Mouse (Mus musculus): ENCODE data around the gene Hdgfl2. TPM values are rescaled to one million over a fixed set of nuclear protein-coding genes. Genes with fewer than 3 reads are reported as not detected.
A peak's percentile ranks its signal among the peaks of the same experiment; 100 is the strongest.
"Not testable (repeated sequence)": the region's sequence is repeated elsewhere in the genome, so short reads cannot be mapped to it uniquely, and the experiment has no call there.

Hdgfl2 gene
- polyA plus RNA-seq, 2 experiments = 26.0 to 29.5 TPM

DNA sequence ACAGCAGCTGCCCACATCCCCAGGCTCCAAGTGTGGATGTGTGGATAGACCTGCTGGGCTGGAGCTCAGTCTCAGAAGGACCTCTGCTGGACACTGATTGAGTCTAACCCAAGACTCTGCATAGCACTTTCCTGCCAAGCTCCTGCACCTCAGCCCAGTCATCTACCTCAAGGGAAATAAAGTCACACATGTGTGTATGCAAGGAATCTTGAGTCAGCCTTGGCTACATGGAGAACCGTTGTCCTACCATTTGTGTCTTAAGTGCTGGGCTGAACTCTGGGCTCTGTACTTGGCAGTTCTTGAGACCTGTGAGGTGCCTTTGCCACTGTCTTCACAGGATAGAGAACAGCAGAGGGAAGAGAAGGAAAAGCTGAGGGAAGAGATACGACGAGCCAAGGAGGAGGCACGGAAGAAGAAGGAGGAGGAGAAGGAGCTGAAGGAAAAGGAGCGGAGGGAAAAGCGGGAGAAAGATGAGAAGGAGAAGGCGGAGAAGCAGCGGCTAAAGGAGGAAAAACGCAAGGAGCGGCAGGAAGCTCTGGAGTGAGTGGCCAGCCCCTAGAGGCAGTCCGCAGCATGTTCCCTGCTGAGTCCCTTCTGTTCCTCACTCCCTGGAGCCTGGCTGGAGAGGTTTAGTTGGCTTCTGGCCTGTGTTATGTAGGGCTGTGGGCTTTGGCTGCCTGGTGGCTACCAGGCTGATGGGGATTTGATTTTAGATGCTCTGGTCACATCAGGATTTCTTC is 21.9 kb upstream of the Hdgfl2 start:
- DNase-seq (ENCODE audit: low read depth in 3 of 3, low spot score in 3 of 3) = no peak
- Histone ChIP-seq H3K4me3 (ENCODE audit: insufficient read depth in 1 of 2, low read depth in 2 of 2, low read length in 2 of 2) (no peak overlapping the region), H3K9me3 (ENCODE audit: control insufficient read depth, low read length) (no peaks in the 10 kb centered on the region), H3K4me2 (ENCODE audit: low read depth) (no peak overlapping the region), H3K27me3 (ENCODE audit: control insufficient read depth, insufficient read depth, low read length) (no peaks in the 10 kb centered on the region), H3K36me3 (replicated peaks; ENCODE audit: control insufficient read depth, insufficient read depth, low read depth) (peaks cover 75% of the 10 kb centered on the region), H3K9ac (replicated peaks) (no peak overlapping the region), H3K27ac (no peak overlapping the region), H3K4me1 (replicated peaks; ENCODE audit: control insufficient read depth in 2 of 2, insufficient read depth in 2 of 2, low read length in 1 of 2) (no peaks in the 10 kb centered on the region)
- TF ChIP-seq CTCF (IDR thresholded peaks at IDR 0.05; ENCODE audit: low read depth) (no peak), EP300 (IDR thresholded peaks at IDR 0.05; ENCODE audit: low read depth) (no peak)
- ATAC-seq (ENCODE audit: insufficient read depth) = no peak
- WGBS (ENCODE audit: insufficient replicate concordance) = 90% methylated on average over 11 of the region's 11 CpGs

DNA sequence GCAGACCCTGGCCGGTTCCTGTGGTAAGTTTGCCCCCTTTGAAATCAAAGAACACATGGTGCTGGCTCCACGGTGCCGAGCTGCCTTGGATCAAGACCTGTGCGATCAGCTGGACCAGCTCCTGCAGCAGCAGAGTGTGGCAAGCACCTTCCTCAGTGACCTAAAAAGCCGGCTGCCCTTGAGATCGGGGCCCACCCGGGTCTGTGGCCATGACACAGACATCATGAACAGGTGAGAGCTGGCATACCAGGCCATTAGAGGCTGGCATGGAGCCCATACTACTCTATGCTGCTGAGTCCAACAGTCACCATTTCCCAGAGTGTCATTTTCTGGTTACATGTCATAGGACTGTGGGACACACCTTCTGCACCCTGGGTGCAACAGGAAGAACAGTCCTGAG is 17.4 kb upstream of the Hdgfl2 start:
- ATAC-seq (ENCODE audit: insufficient read depth) = no peak
- Histone ChIP-seq H3K36me3 (replicated peaks; ENCODE audit: control insufficient read depth, insufficient read depth, low read depth) (peaks cover 99% of the 10 kb centered on the region), H3K4me2 (ENCODE audit: low read depth) (no peak overlapping the region), H3K9ac (replicated peaks) (no peak overlapping the region), H3K4me3 (ENCODE audit: insufficient read depth in 1 of 2, low read depth in 2 of 2, low read length in 2 of 2) (no peak overlapping the region), H3K27me3 (ENCODE audit: control insufficient read depth, insufficient read depth, low read length) (no peaks in the 10 kb centered on the region), H3K4me1 (replicated peaks; ENCODE audit: control insufficient read depth in 2 of 2, insufficient read depth in 2 of 2, low read length in 1 of 2) (no peaks in the 10 kb centered on the region), H3K27ac (no peak overlapping the region), H3K9me3 (ENCODE audit: control insufficient read depth, low read length) (no peaks in the 10 kb centered on the region)
- DNase-seq (ENCODE audit: low read depth in 3 of 3, low spot score in 3 of 3) = no peak
- TF ChIP-seq CTCF (IDR thresholded peaks at IDR 0.05; ENCODE audit: low read depth) (no peak), EP300 (IDR thresholded peaks at IDR 0.05; ENCODE audit: low read depth) (no peak)
- 87% methylated on average over 7 of the region's 7 CpGs for WGBS (ENCODE audit: insufficient replicate concordance)

DNA sequence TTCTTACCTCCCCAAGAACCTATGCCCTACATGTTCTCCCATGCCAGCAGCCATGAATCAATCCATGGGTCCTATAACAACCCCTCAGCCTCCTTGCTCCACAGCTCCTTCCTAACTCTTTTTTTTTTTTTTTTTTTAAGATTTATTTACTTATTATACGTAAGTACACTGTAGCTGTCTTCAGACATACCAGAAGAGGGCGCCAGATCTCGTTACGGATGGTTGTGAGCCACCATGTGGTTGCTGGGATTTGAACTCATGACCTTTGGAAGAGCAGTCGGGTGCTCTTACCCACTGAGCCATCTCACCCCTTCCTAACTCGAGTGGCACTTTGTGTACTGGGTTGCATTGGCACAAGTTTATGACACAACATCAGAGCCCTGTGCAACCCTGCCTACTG is 13.7 kb upstream of the Hdgfl2 start:
- not testable (repeated sequence) for ATAC-seq (ENCODE audit: insufficient read depth); DNase-seq (ENCODE audit: low read depth in 3 of 3, low spot score in 3 of 3); H3K27ac ChIP-seq; H3K9me3 ChIP-seq (ENCODE audit: control insufficient read depth, low read length); H3K4me2 ChIP-seq (ENCODE audit: low read depth); H3K4me1 ChIP-seq (replicated peaks; ENCODE audit: control insufficient read depth in 2 of 2, insufficient read depth in 2 of 2, low read length in 1 of 2); H3K27me3 ChIP-seq (ENCODE audit: control insufficient read depth, insufficient read depth, low read length); H3K9ac ChIP-seq (replicated peaks); H3K4me3 ChIP-seq (ENCODE audit: insufficient read depth in 1 of 2, low read depth in 2 of 2, low read length in 2 of 2)
- 77% methylated on average over 6 of the region's 6 CpGs for WGBS (ENCODE audit: insufficient replicate concordance)
- TF ChIP-seq CTCF (IDR thresholded peaks at IDR 0.05; ENCODE audit: low read depth) = peak; percentile 39; the same call in 1 of the 2 replicates
- peaks cover 97% of the 10 kb centered on the region for H3K36me3 ChIP-seq (replicated peaks; ENCODE audit: control insufficient read depth, insufficient read depth, low read depth)

DNA sequence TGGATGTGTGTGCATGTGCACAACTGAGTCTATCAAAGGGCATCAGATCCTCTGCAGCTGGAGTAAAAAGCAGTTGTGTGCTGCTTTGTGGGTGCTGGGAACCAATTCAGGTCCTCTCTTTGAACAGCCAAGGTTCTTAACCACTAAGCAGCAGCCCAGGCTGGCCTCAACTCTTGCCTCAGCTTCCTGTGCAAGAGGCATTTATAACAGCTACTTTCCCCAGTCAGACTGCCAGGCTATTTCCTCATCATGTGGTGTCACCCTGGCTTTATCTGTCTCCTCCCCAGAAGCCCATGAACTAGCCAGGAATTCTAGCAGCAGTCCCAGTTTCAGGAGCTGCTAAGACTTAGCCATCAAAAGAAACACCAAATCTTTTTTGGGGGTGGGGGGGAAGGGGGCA is 13.0 kb upstream of the Hdgfl2 start:
- H3K9me3 ChIP-seq (ENCODE audit: control insufficient read depth, low read length) = no peaks in the 10 kb centered on the region
- no peaks in the 10 kb centered on the region for H3K27me3 ChIP-seq (ENCODE audit: control insufficient read depth, insufficient read depth, low read length)
- no peak overlapping the region for H3K4me3 ChIP-seq (ENCODE audit: insufficient read depth in 1 of 2, low read depth in 2 of 2, low read length in 2 of 2)
- ATAC-seq (ENCODE audit: insufficient read depth) (no peak), DNase-seq (ENCODE audit: low read depth in 3 of 3, low spot score in 3 of 3) (no peak)
- TF ChIP-seq EP300 (IDR thresholded peaks at IDR 0.05; ENCODE audit: low read depth) = no peak
- no peak for TF ChIP-seq CTCF (IDR thresholded peaks at IDR 0.05; ENCODE audit: low read depth)
- no peak overlapping the region for H3K27ac ChIP-seq
- H3K4me1 ChIP-seq (replicated peaks; ENCODE audit: control insufficient read depth in 2 of 2, insufficient read depth in 2 of 2, low read length in 1 of 2) = no peaks in the 10 kb centered on the region
- H3K4me2 ChIP-seq (ENCODE audit: low read depth) = no peak overlapping the region
- H3K9ac ChIP-seq (replicated peaks) = no peak overlapping the region
- peaks cover 92% of the 10 kb centered on the region for H3K36me3 ChIP-seq (replicated peaks; ENCODE audit: control insufficient read depth, insufficient read depth, low read depth)

DNA sequence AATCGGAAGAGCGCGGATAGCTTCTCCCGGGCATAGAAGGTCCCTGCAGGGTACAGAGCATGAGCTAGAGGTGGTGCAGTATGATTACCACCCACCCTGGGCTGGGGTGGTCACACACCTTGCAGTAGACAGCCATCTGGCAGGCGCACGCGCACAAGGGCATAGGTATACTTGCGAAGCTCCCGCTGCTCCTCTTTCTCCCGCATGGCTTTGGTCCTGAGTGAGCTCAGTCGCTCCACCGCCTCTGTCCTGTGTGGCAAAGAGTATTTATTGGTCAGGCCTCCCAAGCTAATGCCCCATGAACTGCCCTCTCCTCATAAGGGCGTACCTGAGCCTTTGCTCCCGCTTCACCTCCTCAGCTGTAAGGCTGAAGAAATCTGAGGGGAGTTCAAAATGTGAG is 10.4 kb upstream of the Hdgfl2 start:
- H3K9ac ChIP-seq (replicated peaks) = no peak overlapping the region
- H3K27ac ChIP-seq = no peak overlapping the region
- ATAC-seq (ENCODE audit: insufficient read depth) (no peak), DNase-seq (ENCODE audit: low read depth in 3 of 3, low spot score in 3 of 3) (no peak)
- H3K27me3 ChIP-seq (ENCODE audit: control insufficient read depth, insufficient read depth, low read length) = no peaks in the 10 kb centered on the region
- peaks cover 5% of the 10 kb centered on the region in 2 experiments; a peak in 3 of 4 replicates for H3K4me1 ChIP-seq (replicated peaks; ENCODE audit: control insufficient read depth in 2 of 2, insufficient read depth in 2 of 2, low read length in 1 of 2)
- peaks cover 66% of the 10 kb centered on the region for H3K36me3 ChIP-seq (replicated peaks; ENCODE audit: control insufficient read depth, insufficient read depth, low read depth)
- H3K4me2 ChIP-seq (ENCODE audit: low read depth) = no peak overlapping the region
- TF ChIP-seq EP300 (IDR thresholded peaks at IDR 0.05; ENCODE audit: low read depth) (no peak), CTCF (IDR thresholded peaks at IDR 0.05; ENCODE audit: low read depth) (no peak)
- H3K9me3 ChIP-seq (ENCODE audit: control insufficient read depth, low read length) = no peaks in the 10 kb centered on the region
- H3K4me3 ChIP-seq (ENCODE audit: insufficient read depth in 1 of 2, low read depth in 2 of 2, low read length in 2 of 2) = no peak overlapping the region
- 88% methylated on average over 14 of the region's 14 CpGs for WGBS (ENCODE audit: insufficient replicate concordance)

All from liver, embryonic 14.5 days (tissue).